Mouse (Mus musculus) splenic B cell, adult 2 months (primary cell): ENCODE data around the gene Dnajb13.

ENCODE experiments used
- DNase-seq: peaks from one replicate; pipeline ENCODE4 v3.0.0-alpha.2; 2011; ENCODE audit warnings: low read depth, low spot score
- H3K27me3 ChIP-seq: 2 replicates; pipeline ENCODE4 v1.6.1; 2012; ENCODE audit warnings: mild to moderate bottlenecking, low read length, moderate library complexity, mixed read lengths; ENCODE audit not compliant: control insufficient read depth, poor library complexity, insufficient read depth, severe bottlenecking
- H3K36me3 ChIP-seq: 2 replicates; pipeline ENCODE4 v1.6.1; 2012; ENCODE audit warnings: mild to moderate bottlenecking, low read length, moderate library complexity, mixed read lengths; ENCODE audit not compliant: control insufficient read depth, poor library complexity, insufficient read depth, severe bottlenecking

Dnajb13 gene

GRCm38 (mm10) chr7:100465248-100465647, 49.5 kb downstream of the Dnajb13 start:
- H3K36me3 ChIP-seq, result no peaks in the 10 kb centered on the region; the same call in 1 of the 2 replicates
- H3K27me3 ChIP-seq, result no peaks in the 10 kb centered on the region
- no peak for DNase-seq

- H3K36me3 ChIP-seq, result no peaks in the 10 kb centered on the region; the same call in 1 of the 2 replicates
- no peak for DNase-seq
- no peaks in the 10 kb centered on the region for H3K27me3 ChIP-seq
Observed at GRCm38 (mm10) chr7:100464248-100464647, 50.5 kb downstream of the Dnajb13 start.

GRCm38 (mm10) chr7:100463757-100464156, 51.0 kb downstream of the Dnajb13 start:
- H3K27me3 ChIP-seq, result no peaks in the 10 kb centered on the region
- no peak for DNase-seq
- H3K36me3 ChIP-seq, result no peaks in the 10 kb centered on the region; the same call in 1 of the 2 replicates

- no peaks in the 10 kb centered on the region for H3K27me3 ChIP-seq
- no peaks in the 10 kb centered on the region; the same call in 1 of the 2 replicates for H3K36me3 ChIP-seq
- no peak for DNase-seq
Observed at GRCm38 (mm10) chr7:100463194-100463593, 51.6 kb downstream of the Dnajb13 start.

- DNase-seq, result peak; percentile 16
- Histone ChIP-seq H3K36me3 (no peaks in the 10 kb centered on the region; the same call in 1 of the 2 replicates), H3K27me3 (no peaks in the 10 kb centered on the region)
Observed at GRCm38 (mm10) chr7:100461621-100462151, 53.1 kb downstream of the Dnajb13 start.

GRCm38 (mm10) chr7:100459862-100460261, 54.9 kb downstream of the Dnajb13 start:
- no peak for DNase-seq
- Histone ChIP-seq H3K36me3 (peaks cover 5% of the 10 kb centered on the region), H3K27me3 (no peaks in the 10 kb centered on the region)

GRCm38 (mm10) chr7:100458153-100458552, 56.6 kb downstream of the Dnajb13 start:
- H3K27me3 ChIP-seq, result no peaks in the 10 kb centered on the region
- DNase-seq, result no peak
- H3K36me3 ChIP-seq, result peaks cover 9% of the 10 kb centered on the region
